Mouse (Mus musculus) midbrain, embryonic 16.5 days (tissue): ENCODE measurements at regions not wholly inside any gene's neighbourhood (a gene's known extent, or its start where the extent isn't known, plus 50 kb on each side); places are given as distances from the start of the nearest gene placed in this dataset.

Source experiments
- ATAC-seq: fragments of 200-750 bp; cut with Nextera tagmentation; 2 replicates; pipeline ENCODE4 v1.8.0; 2017; ENCODE audit warnings: moderate TSS enrichment
- H3K27ac ChIP-seq: fragments of 300-500 bp; sonication (generic); 2 replicates; pipeline ENCODE4 v1.5.1; 2014; ENCODE audit warnings: mild to moderate bottlenecking, low read length, mixed read lengths
- H3K27me3 ChIP-seq: fragments of 300-500 bp; sonication (generic); 2 replicates; pipeline ENCODE4 v1.6.1; 2014; ENCODE audit warnings: low read depth, low read length, mixed read lengths; ENCODE audit not compliant: control insufficient read depth, insufficient read depth
- H3K36me3 ChIP-seq: fragments of 300-500 bp; sonication (generic); 2 replicates; pipeline ENCODE4 v1.6.1; 2014; ENCODE audit warnings: mild to moderate bottlenecking, low read length, moderate library complexity, mixed read lengths; ENCODE audit not compliant: control insufficient read depth, insufficient read depth
- H3K4me1 ChIP-seq: fragments of 300-500 bp; sonication (generic); 2 replicates; pipeline ENCODE4 v1.6.1; 2014; ENCODE audit warnings: mild to moderate bottlenecking, low read length, mixed read lengths; ENCODE audit not compliant: control insufficient read depth, insufficient read depth
- H3K4me2 ChIP-seq: fragments of 300-500 bp; sonication (generic); 2 replicates; pipeline ENCODE4 v1.6.1; 2014; ENCODE audit warnings: mild to moderate bottlenecking, low read length, mixed read lengths
- H3K4me3 ChIP-seq: fragments of 300-500 bp; sonication (generic); 2 replicates; pipeline ENCODE4 v1.5.1; 2014; ENCODE audit warnings: low read depth, mild to moderate bottlenecking, low read length, moderate library complexity, mixed read lengths
- H3K9ac ChIP-seq: fragments of 300-500 bp; sonication (generic); 2 replicates; pipeline ENCODE4 v1.6.1; 2014; ENCODE audit warnings: low read depth, low read length, mixed read lengths
- H3K9me3 ChIP-seq: fragments of 300-500 bp; sonication (generic); replicated peaks from 2 replicates; pipeline ENCODE4 v1.6.1; 2014; ENCODE audit warnings: mild to moderate bottlenecking, low read length, mixed read lengths; ENCODE audit not compliant: control insufficient read depth, poor library complexity, severe bottlenecking
- WGBS: fragments of 180-500 bp; shearing (Covaris S2); extraction: QIAGEN DNeasy Blood & Tissue Kit; methylation state at CpG from one replicate; pipeline ENCODE4 v1.1.7; 2014; 5-methylcytosine and 5-hydroxymethylcytosine counted together

DNA sequence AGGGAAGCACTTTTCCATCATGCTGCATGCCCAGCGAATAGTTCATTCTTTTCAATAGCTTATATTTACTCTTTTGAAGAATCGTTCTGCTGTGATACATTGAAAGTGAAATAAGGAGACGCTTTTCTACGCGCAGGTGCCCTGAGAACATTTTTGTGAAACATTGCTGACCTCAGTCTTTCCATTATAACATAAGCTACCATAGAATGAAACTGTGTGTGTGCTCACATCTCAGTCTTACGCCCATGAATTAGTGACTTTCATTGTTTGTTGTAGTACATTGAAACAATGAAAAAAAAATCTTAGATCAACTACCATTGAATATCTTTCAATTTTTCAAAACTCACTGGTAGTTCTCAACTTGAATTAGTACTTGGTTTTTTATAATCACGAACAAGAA, 219.2 kb downstream of the Pten start:
- no peak overlapping the region for H3K9ac ChIP-seq
- WGBS, result 89% methylated on average over 7 of the region's 7 CpGs
- H3K4me3 ChIP-seq, result no peak overlapping the region
- H3K27ac ChIP-seq, result no peak overlapping the region
- no peak overlapping the region for H3K4me2 ChIP-seq
- ATAC-seq, result no peak
- no peaks in the 10 kb centered on the region for H3K9me3 ChIP-seq
- no peaks in the 10 kb centered on the region for H3K36me3 ChIP-seq
- no peaks in the 10 kb centered on the region for H3K27me3 ChIP-seq
- no peaks in the 10 kb centered on the region for H3K4me1 ChIP-seq

GRCm38 (mm10) chr19:32978037-32978745, 220.9 kb downstream of the Pten start:
- H3K27ac ChIP-seq, result no peak overlapping the region
- H3K4me3 ChIP-seq, result no peak overlapping the region
- no peaks in the 10 kb centered on the region for H3K27me3 ChIP-seq
- ATAC-seq, result no peak
- no peak overlapping the region for H3K9ac ChIP-seq
- WGBS, result 90% methylated on average over 7 of the region's 7 CpGs
- no peaks in the 10 kb centered on the region for H3K4me1 ChIP-seq
- no peaks in the 10 kb centered on the region for H3K36me3 ChIP-seq
- no peak overlapping the region for H3K4me2 ChIP-seq
- no peaks in the 10 kb centered on the region for H3K9me3 ChIP-seq

DNA sequence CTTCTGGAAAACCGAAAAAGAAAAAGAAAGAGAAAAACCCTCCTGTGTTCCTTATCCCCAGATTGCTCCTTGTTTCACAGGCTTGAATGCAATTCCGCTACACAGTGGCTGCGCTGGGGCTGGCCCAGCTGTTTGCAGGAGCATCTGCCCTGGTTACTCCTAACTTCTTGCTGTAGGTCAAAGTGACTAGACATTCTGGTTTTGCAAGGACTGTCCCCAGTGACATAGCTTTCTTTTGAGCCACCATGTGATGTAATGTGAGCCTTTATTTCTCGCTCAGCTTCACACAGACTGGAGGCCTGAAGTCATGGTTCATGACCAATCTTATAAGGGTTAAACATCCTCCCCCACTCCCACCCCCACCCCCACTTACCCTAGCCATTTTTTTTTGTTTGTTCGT, 222.8 kb downstream of the Pten start:
- Histone ChIP-seq H3K9ac (no peak overlapping the region), H3K4me2 (no peak overlapping the region), H3K9me3 (no peaks in the 10 kb centered on the region), H3K27ac (no peak overlapping the region), H3K36me3 (no peaks in the 10 kb centered on the region), H3K27me3 (no peaks in the 10 kb centered on the region), H3K4me1 (no peaks in the 10 kb centered on the region), H3K4me3 (no peak overlapping the region)
- no peak for ATAC-seq
- whole genome bisulfite sequencing, result 83% methylated on average over 5 of the region's 5 CpGs

DNA sequence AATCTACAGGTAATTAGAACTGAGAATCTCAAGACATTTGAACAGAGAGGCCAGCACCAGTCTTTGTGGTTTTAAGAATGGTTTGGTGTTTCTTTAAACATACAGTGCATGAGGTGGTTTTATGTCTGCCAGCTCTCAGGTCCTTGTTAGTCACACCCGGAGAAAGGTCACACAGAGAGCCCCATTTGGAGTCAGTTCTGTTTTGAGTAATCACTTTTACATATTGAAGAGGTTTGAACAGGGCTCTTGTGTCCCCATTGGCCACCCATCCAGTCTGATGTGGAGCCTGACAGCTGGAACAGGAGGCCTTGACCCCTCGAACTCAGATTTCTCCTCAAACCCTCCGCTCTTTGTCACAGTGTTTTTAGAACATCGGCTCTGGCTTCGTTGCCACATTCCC, 231.4 kb downstream of the Pten start:
- Histone ChIP-seq H3K36me3 (no peaks in the 10 kb centered on the region), H3K4me3 (no peak overlapping the region), H3K9me3 (no peaks in the 10 kb centered on the region), H3K27me3 (no peaks in the 10 kb centered on the region), H3K4me2 (no peak overlapping the region), H3K4me1 (no peaks in the 10 kb centered on the region), H3K27ac (no peak overlapping the region), H3K9ac (no peak overlapping the region)
- 76% methylated on average over 5 of the region's 5 CpGs for WGBS
- ATAC-seq, result no peak

- Histone ChIP-seq H3K9me3 (no peaks in the 10 kb centered on the region), H3K4me1 (no peaks in the 10 kb centered on the region), H3K27me3 (no peaks in the 10 kb centered on the region), H3K4me2 (no peak overlapping the region), H3K9ac (no peak overlapping the region), H3K4me3 (no peak overlapping the region), H3K36me3 (no peaks in the 10 kb centered on the region), H3K27ac (no peak overlapping the region)
- no peak for ATAC-seq
- WGBS, result 86% methylated on average over 6 of the region's 6 CpGs
These were observed 232.0 kb downstream of the Pten start for GRCm38 (mm10) chr19:32989346-32989745.

- 84% methylated on average over 6 of the region's 6 CpGs for WGBS
These were observed 233.3 kb downstream of the Pten start for GRCm38 (mm10) chr19:32990576-32990975.

GRCm38 (mm10) chr19:32998576-32999170, 241.4 kb downstream of the Pten start:
- no peaks in the 10 kb centered on the region for H3K9me3 ChIP-seq
- H3K4me3 ChIP-seq, result no peak overlapping the region
- no peaks in the 10 kb centered on the region for H3K36me3 ChIP-seq
- H3K4me1 ChIP-seq, result no peaks in the 10 kb centered on the region
- 73% methylated on average over 2 of the region's 3 CpGs for WGBS
- H3K4me2 ChIP-seq, result no peak overlapping the region
- ATAC-seq, result no peak
- H3K9ac ChIP-seq, result no peak overlapping the region
- H3K27me3 ChIP-seq, result no peaks in the 10 kb centered on the region
- H3K27ac ChIP-seq, result no peak overlapping the region

More at GRCm38 (mm10) chr19:32990576-32990975, 233.3 kb downstream of the Pten start:
- ATAC-seq, result no peak
- Histone ChIP-seq H3K27ac (no peak overlapping the region), H3K4me2 (no peak overlapping the region), H3K9ac (no peak overlapping the region), H3K9me3 (no peaks in the 10 kb centered on the region), H3K36me3 (no peaks in the 10 kb centered on the region), H3K4me3 (no peak overlapping the region), H3K27me3 (no peaks in the 10 kb centered on the region), H3K4me1 (no peaks in the 10 kb centered on the region)

GRCm38 (mm10) chr19:33007582-33007981, 250.3 kb downstream of the Pten start:
- no peak overlapping the region for H3K9ac ChIP-seq
- H3K9me3 ChIP-seq, result no peaks in the 10 kb centered on the region
- WGBS, result 96% methylated on average over 8 of the region's 8 CpGs
- H3K27me3 ChIP-seq, result no peaks in the 10 kb centered on the region
- no peak overlapping the region for H3K4me2 ChIP-seq
- H3K36me3 ChIP-seq, result no peaks in the 10 kb centered on the region
- ATAC-seq, result no peak
- no peaks in the 10 kb centered on the region for H3K4me1 ChIP-seq
- no peak overlapping the region for H3K27ac ChIP-seq
- H3K4me3 ChIP-seq, result no peak overlapping the region

- no peak overlapping the region for H3K27ac ChIP-seq
- H3K9me3 ChIP-seq, result no peaks in the 10 kb centered on the region
- H3K27me3 ChIP-seq, result no peaks in the 10 kb centered on the region
- ATAC-seq, result no peak
- 91% methylated on average over 4 of the region's 4 CpGs for WGBS
- no peaks in the 10 kb centered on the region for H3K4me1 ChIP-seq
- no peaks in the 10 kb centered on the region for H3K36me3 ChIP-seq
- no peak overlapping the region for H3K9ac ChIP-seq
- H3K4me3 ChIP-seq, result no peak overlapping the region
- no peak overlapping the region for H3K4me2 ChIP-seq
These were observed 250.8 kb downstream of the Pten start for GRCm38 (mm10) chr19:33008076-33008475.
